Mouse (Mus musculus) CH12.LX (cell line): ENCODE measurements around the gene Dgcr2. TPM values are rescaled to one million over a fixed set of nuclear protein-coding genes. Genes with fewer than 3 reads are reported as not detected.

Source experiments
- DNase-seq: peaks from one replicate; pipeline ENCODE4 v3.0.0-alpha.2; 2013; ENCODE audit errors: extremely low read depth
- H3K27ac ChIP-seq: 2 replicates; pipeline ENCODE4 v1.5.1; 2012; ENCODE audit warnings: low read depth, mild to moderate bottlenecking, control low read depth, moderate library complexity; ENCODE audit not compliant: insufficient read depth
- H3K27me3 ChIP-seq: replicated peaks from 2 replicates; pipeline ENCODE3; 2012; ENCODE audit warnings: inconsistent platforms
- H3K36me3 ChIP-seq, 2 experiments: replicated peaks in 1 of 2; 2 replicates each; pipeline versions ENCODE3 to v1.6.1; 2012; ENCODE audit warnings: inconsistent platforms in 1 of 2, low read length in 1 of 2, mild to moderate bottlenecking in 1 of 2, mixed read lengths in 1 of 2, moderate library complexity in 1 of 2; ENCODE audit not compliant: control insufficient read depth in 1 of 2, insufficient read depth in 1 of 2
- H3K4me1 ChIP-seq, 2 experiments: 2 replicates each; pipeline ENCODE4 v1.6.1; 2012; ENCODE audit warnings: inconsistent platforms in 1 of 2, moderate library complexity in 1 of 2; ENCODE audit not compliant: insufficient read depth in 2 of 2, control insufficient read depth in 1 of 2
- H3K4me2 ChIP-seq: 2 replicates; pipeline ENCODE4 v1.6.1; 2012; ENCODE audit warnings: low read depth, mild to moderate bottlenecking, control low read depth; ENCODE audit not compliant: poor library complexity, insufficient read depth, severe bottlenecking
- H3K4me3 ChIP-seq, 3 experiments: fragments of 150-350 bp in 1 of 3; sonication (generic) in 1 of 3; replicated peaks in 1 of 3; 2 replicates each; pipeline versions ENCODE3 to v1.5.1; 2011 to 2012; ENCODE audit warnings: low read depth in 2 of 3, low read length in 2 of 3, mild to moderate bottlenecking in 2 of 3, moderate library complexity in 2 of 3, control low read depth in 1 of 3, improper control_type of control experiment in 1 of 3, inconsistent platforms in 1 of 3, mixed read lengths in 1 of 3; ENCODE audit not compliant: poor library complexity in 1 of 3
- H3K79me2 ChIP-seq: replicated peaks from 2 replicates; pipeline ENCODE4 v1.6.1; 2012; ENCODE audit warnings: mild to moderate bottlenecking, moderate library complexity; ENCODE audit not compliant: control insufficient read depth, poor library complexity, insufficient read depth, severe bottlenecking; ENCODE audit errors: extremely low read depth
- H3K9ac ChIP-seq: 2 replicates; pipeline ENCODE4 v1.6.1; 2012; ENCODE audit warnings: low read depth, mild to moderate bottlenecking, control low read depth, moderate library complexity; ENCODE audit not compliant: insufficient read depth
- H3K9me3 ChIP-seq: replicated peaks from 2 replicates; pipeline ENCODE3; 2012; ENCODE audit warnings: low read length, inconsistent platforms, mixed read lengths
- CHD1 ChIP-seq: IDR thresholded peaks from 2 replicates; pipeline ENCODE4 v1.6.1; 2012; ENCODE audit warnings: low read depth, low read length, improper control_type of control experiment, inconsistent platforms
- CHD2 ChIP-seq: IDR thresholded peaks from 2 replicates; pipeline ENCODE4 v1.6.1; 2011; ENCODE audit warnings: low read length, improper control_type of control experiment
- CTCF ChIP-seq, 2 experiments: IDR thresholded peaks in 1 of 2; conservative IDR thresholded peaks in 1 of 2; 2 replicates each; pipeline ENCODE4 v1.5.1; 2011 to 2012; ENCODE audit warnings: low read depth in 2 of 2, low read length in 2 of 2, improper control_type of control experiment in 1 of 2, inconsistent platforms in 1 of 2, mild to moderate bottlenecking in 1 of 2, moderate library complexity in 1 of 2
- ELF1 ChIP-seq: IDR thresholded peaks from 2 replicates; pipeline ENCODE4 v1.6.1; 2014; ENCODE audit warnings: low read depth, mild to moderate bottlenecking, inconsistent platforms, low read length, improper control_type of control experiment
- ETS1 ChIP-seq: conservative IDR thresholded peaks from 2 replicates; pipeline ENCODE4 v1.6.1; 2012; ENCODE audit warnings: low read depth, mild to moderate bottlenecking, inconsistent platforms, low read length, improper control_type of control experiment, moderate library complexity
- GABPA ChIP-seq: IDR thresholded peaks from 2 replicates; pipeline ENCODE4 v1.6.1; 2012; ENCODE audit warnings: low read depth, low read length, improper control_type of control experiment, inconsistent platforms; ENCODE audit not compliant: insufficient replicate concordance
- HCFC1 ChIP-seq: IDR thresholded peaks from 2 replicates; pipeline ENCODE4 v1.6.1; 2012; ENCODE audit warnings: low read depth, mild to moderate bottlenecking, inconsistent platforms, low read length, improper control_type of control experiment
- IRF4 ChIP-seq: IDR thresholded peaks from 2 replicates; pipeline ENCODE4 v1.6.1; 2014; ENCODE audit warnings: low read depth, mild to moderate bottlenecking, inconsistent platforms, low read length, improper control_type of control experiment
- JUN ChIP-seq: IDR thresholded peaks from 2 replicates; pipeline ENCODE4 v1.6.1; 2011; ENCODE audit warnings: low read depth, mild to moderate bottlenecking, low read length, improper control_type of control experiment, moderate library complexity; ENCODE audit not compliant: insufficient read depth
- JUND ChIP-seq: conservative IDR thresholded peaks from 2 replicates; pipeline ENCODE4 v1.6.1; 2011; ENCODE audit warnings: low read depth, low read length, improper control_type of control experiment
- KAT2A ChIP-seq: IDR thresholded peaks from 2 replicates; pipeline ENCODE4 v1.6.1; 2012; ENCODE audit warnings: low read length, improper control_type of control experiment, inconsistent platforms; ENCODE audit not compliant: insufficient replicate concordance
- MAFK ChIP-seq: IDR thresholded peaks from 2 replicates; pipeline ENCODE4 v1.6.1; 2011; ENCODE audit warnings: low read length, improper control_type of control experiment; ENCODE audit not compliant: insufficient replicate concordance
- MAX ChIP-seq: IDR thresholded peaks from 2 replicates; pipeline ENCODE4 v1.6.1; 2011; ENCODE audit warnings: low read length, improper control_type of control experiment
- MAZ ChIP-seq: IDR thresholded peaks from 2 replicates; pipeline ENCODE4 v1.6.1; 2012; ENCODE audit warnings: low read depth, mild to moderate bottlenecking, inconsistent platforms, low read length, improper control_type of control experiment, moderate library complexity
- MEF2A ChIP-seq: IDR thresholded peaks from 2 replicates; pipeline ENCODE4 v1.6.1; 2014; ENCODE audit warnings: low read depth, mild to moderate bottlenecking, inconsistent platforms, low read length, improper control_type of control experiment, borderline replicate concordance
- MXI1 ChIP-seq: IDR thresholded peaks from 2 replicates; pipeline ENCODE4 v1.6.1; 2011; ENCODE audit warnings: mild to moderate bottlenecking, low read depth, low read length, improper control_type of control experiment
- MYC ChIP-seq: IDR thresholded peaks from 2 replicates; pipeline ENCODE4 v1.6.1; 2011; ENCODE audit warnings: low read depth, mild to moderate bottlenecking, improper control_type of control experiment, low read length
- NELFE ChIP-seq: IDR thresholded peaks from 2 replicates; pipeline ENCODE4 v1.6.1; 2011; ENCODE audit warnings: low read depth, low read length, improper control_type of control experiment
- POLR2A ChIP-seq: IDR thresholded peaks from 2 replicates; pipeline ENCODE4 v1.6.1; 2011; ENCODE audit warnings: low read depth, mild to moderate bottlenecking, improper control_type of control experiment, low read length
- POLR2AphosphoS2 ChIP-seq: IDR thresholded peaks from 2 replicates; pipeline ENCODE4 v1.6.1; 2011; ENCODE audit warnings: low read depth, low read length, improper control_type of control experiment
- RAD21 ChIP-seq: IDR thresholded peaks from 2 replicates; pipeline ENCODE4 v1.6.1; 2011; ENCODE audit warnings: low read depth, mild to moderate bottlenecking, low read length, improper control_type of control experiment, moderate library complexity
- RCOR1 ChIP-seq: conservative IDR thresholded peaks from 2 replicates; pipeline ENCODE4 v1.6.1; 2012; ENCODE audit warnings: low read depth, mild to moderate bottlenecking, inconsistent platforms, low read length, improper control_type of control experiment
- SIN3A ChIP-seq: IDR thresholded peaks from 2 replicates; pipeline ENCODE4 v1.6.1; 2012; ENCODE audit warnings: low read length, improper control_type of control experiment, inconsistent platforms
- SMC3 ChIP-seq: IDR thresholded peaks from 2 replicates; pipeline ENCODE4 v1.6.1; 2011; ENCODE audit warnings: low read depth, low read length, improper control_type of control experiment
- TBP ChIP-seq: conservative IDR thresholded peaks from 2 replicates; pipeline ENCODE4 v1.6.1; 2011; ENCODE audit warnings: low read depth, low read length, improper control_type of control experiment
- USF1 ChIP-seq: IDR thresholded peaks from 2 replicates; pipeline ENCODE4 v1.6.1; 2014; ENCODE audit warnings: low read depth, mild to moderate bottlenecking, inconsistent platforms, low read length, improper control_type of control experiment
- USF2 ChIP-seq: conservative IDR thresholded peaks from 2 replicates; pipeline ENCODE4 v1.6.1; 2011; ENCODE audit warnings: low read depth, low read length, improper control_type of control experiment
- ZC3H11A ChIP-seq: IDR thresholded peaks from 2 replicates; pipeline ENCODE4 v1.6.1; 2012; ENCODE audit warnings: low read depth, mild to moderate bottlenecking, inconsistent platforms, low read length, improper control_type of control experiment
- ZKSCAN1 ChIP-seq: IDR thresholded peaks from 2 replicates; pipeline ENCODE4 v1.6.1; 2012; ENCODE audit warnings: low read depth, inconsistent platforms, low read length, improper control_type of control experiment, borderline replicate concordance
- ZMIZ1 ChIP-seq: IDR thresholded peaks from 2 replicates; pipeline ENCODE4 v1.6.1; 2012; ENCODE audit warnings: low read depth, mild to moderate bottlenecking, inconsistent platforms, low read length, improper control_type of control experiment
- dilution Hi-C: fragments of 300-500 bp; cut with MboI; formaldehyde crosslinking; loops from 2 replicates; pipeline ENCODE4 v1.14.3; 2020; ENCODE audit warnings: low sequenced_read_pairs; ENCODE audit not compliant: extremely low pct_unique_long_range_greater_than_20kb, extremely low pct_ligation_motif_present
- in situ Hi-C: fragments of 300-500 bp; cut with MboI; formaldehyde crosslinking; loops from 3 replicates; pipeline ENCODE4 v1.14.3; 2019; ENCODE audit warnings: low sequenced_read_pairs, low pct_ligation_motif_present, low pct_unique_long_range_greater_than_20kb, mixed read lengths
- polyA plus RNA-seq: library from polyadenylated mRNA; unstranded; fragments of >175 nt; gene quantifications from 2 replicates; pipeline ENCODE4 v1.2.1, GENCODE M21; 2012; ENCODE audit warnings: low read depth; ENCODE audit not compliant: insufficient read length
- total RNA-seq, 2 experiments: library from RNA; depleted of rRNA; stranded (reverse); fragments of 300-350 nt in 1 of 2; fragments of >200 nt in 1 of 2; gene quantifications; 2 replicates each; pipeline ENCODE4 v1.2.3; 2012 to 2014

The Dgcr2 gene
- total and polyA plus RNA-seq, 3 experiments, result 41.5 to 54.8 (median 48.0) TPM

DNA sequence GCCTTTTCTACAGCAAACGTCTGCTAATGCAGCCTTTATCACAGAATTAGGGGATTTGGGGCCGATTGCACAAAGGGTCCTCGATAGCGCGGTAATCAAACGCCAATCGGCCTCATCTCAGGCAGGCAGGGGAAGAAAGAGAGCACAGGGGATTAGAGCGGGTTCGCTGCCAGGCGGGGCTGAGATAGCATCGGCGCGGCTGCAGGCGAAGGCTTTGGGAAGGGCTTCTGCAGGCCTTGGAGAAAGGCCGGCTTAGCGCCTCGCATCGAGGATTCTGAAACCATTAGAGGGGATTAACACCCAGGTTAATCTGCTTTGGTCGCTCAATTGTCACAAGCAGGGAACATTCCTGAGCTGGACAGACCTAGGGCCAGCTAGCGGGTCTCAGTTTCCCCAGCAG is 22.2 kb upstream of the Dgcr2 start:
- Histone ChIP-seq H3K27me3 (peaks cover 31% of the 10 kb centered on the region), H3K4me3 (no peak overlapping the region), H3K79me2 (peaks cover 5% of the 10 kb centered on the region; the same call in 1 of the 2 replicates), H3K27ac (no peak overlapping the region), H3K4me1 (peaks cover 6 to 27% of the 10 kb centered on the region in 2 experiments; a peak in 3 of 4 replicates), H3K9ac (no peak overlapping the region), H3K36me3 (peaks cover 11 to 25% of the 10 kb centered on the region in 2 experiments), H3K9me3 (peaks cover 4% of the 10 kb centered on the region), H3K4me2 (no peak overlapping the region)
- in situ Hi-C loops (no loop called here), dilution Hi-C loops (no loop called here)
- DNase-seq, result no peak
- TF ChIP-seq MXI1, result no peak
- TF ChIP-seq MYC, result no peak
- TF ChIP-seq MEF2A, result no peak
- no peak for TF ChIP-seq JUN
- no peak for TF ChIP-seq CHD1
- no peak for TF ChIP-seq KAT2A
- TF ChIP-seq ETS1, result no peak
- TF ChIP-seq CHD2, result no peak
- TF ChIP-seq ZC3H11A, result no peak
- TF ChIP-seq ZKSCAN1, result no peak
- no peak for TF ChIP-seq IRF4
- no peak for TF ChIP-seq HCFC1
- TF ChIP-seq JUND, result no peak
- TF ChIP-seq RAD21, result no peak
- TF ChIP-seq SIN3A, result no peak
- no peak for TF ChIP-seq GABPA
- TF ChIP-seq TBP, result no peak
- TF ChIP-seq RCOR1, result no peak

DNA sequence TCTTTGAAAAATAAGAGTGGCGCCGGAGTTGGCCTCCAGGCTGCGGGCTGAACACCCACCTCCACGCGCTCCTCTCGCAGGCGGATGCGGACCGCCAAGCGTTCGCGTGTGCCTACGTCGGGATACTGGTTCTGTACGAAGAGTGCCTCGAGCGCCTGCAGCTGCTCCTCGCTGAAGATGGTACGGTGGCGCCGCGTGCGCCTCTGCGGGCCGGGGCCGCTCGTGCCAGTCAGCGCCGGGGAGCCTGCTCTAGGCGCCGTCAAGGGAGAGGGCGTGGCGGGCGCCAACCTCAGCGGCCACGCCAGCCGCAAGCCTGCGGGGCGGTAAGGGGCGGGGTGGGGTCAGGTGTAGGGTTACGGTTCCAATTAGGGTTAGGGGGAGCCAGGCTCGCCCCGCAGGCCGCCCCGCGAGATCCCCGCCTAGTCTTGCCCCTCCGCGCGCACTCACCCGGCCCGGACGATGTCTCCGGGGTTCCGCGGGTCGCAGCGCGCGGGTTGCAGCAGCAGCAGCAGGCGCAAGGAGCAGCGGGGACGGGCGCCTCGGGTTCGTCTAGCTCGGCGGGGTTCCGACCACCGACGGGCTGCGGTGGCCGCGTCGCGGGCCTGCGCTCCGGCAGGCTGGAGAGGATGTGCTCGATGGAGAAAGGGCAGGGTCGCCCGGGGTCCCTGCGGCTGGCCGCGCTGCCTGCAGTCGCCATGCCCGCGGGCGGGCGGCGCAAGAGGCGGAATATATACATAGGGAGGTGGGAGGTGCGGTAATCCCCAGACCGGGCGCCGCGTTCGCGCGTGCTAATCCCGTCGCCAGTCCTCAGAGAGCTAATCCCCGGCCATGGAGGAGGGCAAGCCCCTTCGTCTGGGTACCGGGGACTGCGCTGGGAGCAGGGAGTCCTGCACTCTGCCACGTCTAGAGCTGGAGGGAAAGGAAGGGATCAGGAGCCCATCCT is 16.2 kb upstream of the Dgcr2 start, which contains the start of gene Gsc2:
Gene Gsc2 (minus strand): TSS at position 753 of the 943 bp plus-strand sequence.
- DNase-seq, result no peak
- Histone ChIP-seq H3K9ac (no peak within 1 kb of the TSS), H3K27ac (no peak within 1 kb of the TSS), H3K79me2 (peaks cover 14% of the 10 kb centered on the region), H3K36me3 (peaks cover 0 to 5% of the 10 kb centered on the region in 2 experiments), H3K27me3 (peaks cover 45% of the 10 kb centered on the region), H3K4me1 (peaks cover 4 to 9% of the 10 kb centered on the region in 2 experiments; a peak in 3 of 4 replicates), H3K4me3 (no peak within 1 kb of the TSS), H3K9me3 (peaks cover 12% of the 10 kb centered on the region), H3K4me2 (no peak within 1 kb of the TSS)
- dilution Hi-C loops (no loop called here), in situ Hi-C loops (loop anchor here (5.0 kb wide), 2 partner anchors 73 to 123 kb away; no protein-coding TSS in a partner anchor)
- no peak for TF ChIP-seq CTCF (conservative IDR thresholded peaks at IDR 0.05 in 1 of 2, IDR thresholded peaks at IDR 0.05 in 1 of 2; ENCODE audit: low read depth in 2 of 2, low read length in 2 of 2)
- TF ChIP-seq CHD1, result no peak
- no peak for TF ChIP-seq MAZ
- no peak for TF ChIP-seq USF2
- no peak for TF ChIP-seq JUND
- TF ChIP-seq POLR2AphosphoS2, result no peak
- TF ChIP-seq USF1, result no peak
- TF ChIP-seq NELFE, result no peak
- TF ChIP-seq POLR2A, result no peak
- no peak for TF ChIP-seq RCOR1
- no peak for TF ChIP-seq MAX
- TF ChIP-seq MAFK, result no peak
- no peak for TF ChIP-seq SIN3A
- TF ChIP-seq ELF1, result no peak
- TF ChIP-seq ZMIZ1, result no peak
- no peak for TF ChIP-seq CHD2
- no peak for TF ChIP-seq IRF4
- TF ChIP-seq SMC3, result no peak
- TF ChIP-seq TBP, result no peak
- TF ChIP-seq ZC3H11A, result no peak
